Mouse (Mus musculus): ENCODE results near the gene Cdh23.

- TF ChIP-seq MAX (IDR thresholded peaks at IDR 0.05) (no peak), CTCF (IDR thresholded peaks at IDR 0.05; ENCODE audit: control insufficient read depth, insufficient read depth, insufficient read length) (no peak), MYOG (IDR thresholded peaks at IDR 0.05; ENCODE audit: control insufficient read depth, extremely low read depth, insufficient read length) (no peak), MYOD1 (IDR thresholded peaks at IDR 0.05; ENCODE audit: control insufficient read depth, insufficient read length, low read depth) (no peak)
These were observed 1.5 kb upstream of the Cdh23 start for GRCm38 (mm10) chr10:60697775-60698174.

All from C2C12 (cell line).